Mouse (Mus musculus) small intestine, adult 2 months (tissue): Measurements from ENCODE around the gene Ncam1. TPM values are rescaled to one million over a fixed set of nuclear protein-coding genes. Genes with fewer than 3 reads are reported as not detected.

ENCODE experiments used
- H3K27ac ChIP-seq: fragments of 200-500 bp; 2 replicates; pipeline ENCODE4 v1.5.1; 2012; ENCODE audit warnings: low read depth, low read length, control low read depth, inconsistent platforms; ENCODE audit not compliant: insufficient read depth
- H3K27me3 ChIP-seq: fragments of 200-500 bp; 2 replicates; pipeline ENCODE4 v1.6.1; 2012; ENCODE audit warnings: mild to moderate bottlenecking, moderate library complexity, low read length, inconsistent platforms; ENCODE audit not compliant: control insufficient read depth, insufficient read depth
- H3K36me3 ChIP-seq: fragments of 200-500 bp; 2 replicates; pipeline ENCODE4 v1.6.1; 2012; ENCODE audit warnings: mild to moderate bottlenecking, low read length, control low read depth, inconsistent platforms; ENCODE audit not compliant: control insufficient read depth, insufficient read depth
- H3K4me1 ChIP-seq: fragments of 200-500 bp; 2 replicates; pipeline ENCODE4 v1.6.1; 2012; ENCODE audit warnings: low read length, inconsistent platforms, mixed read lengths; ENCODE audit not compliant: control insufficient read depth, insufficient read depth, insufficient read length
- H3K4me3 ChIP-seq: fragments of 200-500 bp; 2 replicates; pipeline ENCODE4 v1.5.1; 2012; ENCODE audit warnings: low read depth, mild to moderate bottlenecking, control low read depth, inconsistent platforms, low read length, moderate library complexity
- CTCF ChIP-seq: fragments of 200-500 bp; IDR thresholded peaks from 2 replicates; pipeline ENCODE4 v1.5.1; 2012; ENCODE audit warnings: low read depth, mild to moderate bottlenecking, control low read depth, inconsistent platforms, low read length, moderate library complexity, mixed read lengths; ENCODE audit not compliant: insufficient replicate concordance, insufficient read length; ENCODE audit errors: extremely low read depth
- POLR2A ChIP-seq: fragments of 200-500 bp; IDR thresholded peaks from 2 replicates; pipeline ENCODE4 v1.6.1; 2012; ENCODE audit warnings: low read depth, mild to moderate bottlenecking, control low read depth, inconsistent platforms, low read length, moderate library complexity
- WGBS: fragments of 180-500 bp; shearing (Covaris S2); methylation state at CpG from one replicate; pipeline ENCODE4 v1.1.7; 2018; 5-methylcytosine and 5-hydroxymethylcytosine counted together
- polyA plus RNA-seq: library from polyadenylated mRNA; depleted of rRNA; stranded (reverse); fragments of >200 nt; gene quantifications from 2 replicates; pipeline ENCODE4 v1.2.3, GENCODE M21; 2012

The Ncam1 gene
- polyA plus RNA-seq, 1 experiment, result 3.5 TPM

DNA sequence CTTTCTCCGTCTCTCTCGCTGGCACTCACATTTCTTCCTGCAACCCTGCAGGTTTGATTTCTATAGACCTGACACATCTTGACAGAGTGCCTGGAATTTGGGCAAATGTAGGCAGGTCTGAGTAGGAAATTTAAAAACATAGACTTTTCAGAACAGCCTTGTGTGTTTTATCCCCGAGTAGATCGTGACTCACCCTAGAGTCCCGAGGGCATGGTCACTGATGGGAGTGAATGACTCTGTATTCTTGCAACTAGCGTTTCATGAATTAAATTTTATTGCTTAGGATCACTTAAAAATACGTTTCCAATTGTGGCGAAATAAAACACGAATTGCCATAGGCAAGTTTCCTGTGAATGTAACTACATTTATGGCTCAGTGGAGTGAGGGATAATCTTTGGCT, 274.8 kb downstream of the Ncam1 start:
- Histone ChIP-seq H3K4me1 (no peaks in the 10 kb centered on the region), H3K27ac (no peak overlapping the region), H3K4me3 (no peak overlapping the region), H3K27me3 (no peaks in the 10 kb centered on the region), H3K36me3 (no peaks in the 10 kb centered on the region)
- TF ChIP-seq CTCF, result no peak
- TF ChIP-seq POLR2A, result no peak
- 79% methylated on average over 9 of the region's 9 CpGs for WGBS

DNA sequence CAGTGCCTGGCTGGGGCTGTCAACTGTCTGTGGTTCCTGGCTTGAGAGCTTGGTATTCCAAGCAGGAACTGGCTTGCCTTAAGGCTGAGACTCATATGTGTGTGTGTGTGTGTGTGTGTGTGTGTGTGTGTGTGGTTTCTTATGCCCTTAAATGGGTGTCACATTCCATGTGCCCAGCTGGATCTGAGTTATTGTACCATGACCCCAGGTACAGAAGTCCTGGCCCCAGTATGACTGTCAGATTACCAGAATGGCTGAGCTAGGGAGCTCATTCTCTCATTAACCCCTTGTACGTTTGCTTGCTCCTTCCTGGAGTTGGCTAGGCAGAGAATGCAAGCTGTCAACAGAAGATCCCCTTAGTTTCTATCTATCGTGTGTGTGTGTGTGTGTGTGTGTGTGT, 284.4 kb downstream of the Ncam1 start:
- H3K36me3 ChIP-seq, result no peaks in the 10 kb centered on the region
- WGBS, result 59% methylated on average over 2 of the region's 2 CpGs
- no peak overlapping the region for H3K27ac ChIP-seq
- H3K4me3 ChIP-seq, result no peak overlapping the region
- no peaks in the 10 kb centered on the region for H3K4me1 ChIP-seq
- no peaks in the 10 kb centered on the region for H3K27me3 ChIP-seq
- TF ChIP-seq POLR2A (no peak), CTCF (no peak)

DNA sequence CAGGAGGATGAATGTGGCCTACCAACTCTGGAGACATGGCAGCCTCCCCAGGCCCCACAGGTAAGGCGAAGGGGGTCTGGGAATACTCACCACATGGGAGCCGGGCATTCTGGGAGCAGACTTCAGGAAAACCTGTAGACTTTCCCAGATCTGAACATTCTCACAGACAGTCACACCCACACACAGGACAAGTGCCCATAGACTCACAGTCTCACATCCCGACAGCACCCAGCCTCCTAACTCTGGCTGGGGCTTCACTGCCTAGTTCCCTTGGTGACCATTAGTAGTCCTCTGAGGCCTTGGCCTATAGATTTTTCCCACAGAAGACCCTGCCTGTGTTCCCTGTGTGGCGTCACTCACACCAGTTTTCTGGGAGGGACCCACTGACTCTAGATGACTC, 288.1 kb downstream of the Ncam1 start:
- 90% methylated on average over 4 of the region's 4 CpGs for WGBS
- no peak for TF ChIP-seq CTCF
- TF ChIP-seq POLR2A, result no peak
- H3K4me1 ChIP-seq, result no peaks in the 10 kb centered on the region

DNA sequence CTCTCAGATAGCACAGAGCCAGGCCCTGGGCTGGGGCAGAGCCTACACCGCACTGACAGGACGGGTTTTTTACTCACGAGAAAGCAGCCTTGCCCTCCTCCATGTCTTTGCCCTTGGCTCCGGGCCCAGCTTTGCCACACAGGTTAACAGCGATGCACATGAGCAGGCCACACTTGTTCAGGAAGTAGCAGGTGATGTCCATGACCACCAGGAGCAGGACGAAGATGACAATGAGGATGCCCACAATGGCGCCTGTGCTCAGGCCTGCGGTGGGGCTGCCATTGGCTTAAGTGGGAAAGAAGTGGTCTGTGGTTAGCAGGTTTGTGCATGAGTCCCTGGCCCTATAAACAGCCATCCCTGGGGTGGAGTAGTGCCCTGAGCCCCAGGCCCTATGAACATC, 289.1 kb downstream of the Ncam1 start:
- WGBS, result 91% methylated on average over 8 of the region's 8 CpGs

More for the DNA sequence above, 288.1 kb downstream of the Ncam1 start:
- Histone ChIP-seq H3K27me3 (no peaks in the 10 kb centered on the region), H3K4me3 (no peak overlapping the region), H3K27ac (no peak overlapping the region), H3K36me3 (no peaks in the 10 kb centered on the region)

DNA sequence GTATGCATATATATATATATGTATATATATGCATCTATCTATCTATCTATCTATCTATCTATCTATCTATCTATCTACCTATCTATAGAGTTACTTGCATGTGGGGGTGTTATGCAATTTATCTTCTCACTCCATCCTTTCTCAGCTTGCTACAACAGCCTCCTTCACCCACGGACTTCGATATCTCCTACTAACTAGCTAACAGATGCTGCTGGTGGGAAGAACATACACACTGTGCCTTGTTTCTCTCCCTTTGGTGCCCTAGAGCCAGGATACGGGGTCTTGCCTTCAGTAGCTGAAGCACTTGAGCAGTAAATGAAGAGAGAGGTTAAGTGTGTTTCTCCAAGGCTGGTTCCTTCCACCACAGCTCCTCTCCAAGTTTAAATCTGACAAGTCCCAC, 289.6 kb downstream of the Ncam1 start:
- Histone ChIP-seq H3K4me1 (no peaks in the 10 kb centered on the region), H3K4me3 (no peak overlapping the region), H3K36me3 (no peaks in the 10 kb centered on the region), H3K27me3 (no peaks in the 10 kb centered on the region), H3K27ac (no peak overlapping the region)
- whole genome bisulfite sequencing, result 95% methylated on average over 3 of the region's 3 CpGs
- TF ChIP-seq POLR2A (no peak), CTCF (no peak)

More for the DNA sequence above, 289.1 kb downstream of the Ncam1 start:
- no peak for TF ChIP-seq CTCF
- TF ChIP-seq POLR2A, result no peak
- H3K4me1 ChIP-seq, result no peaks in the 10 kb centered on the region
- no peaks in the 10 kb centered on the region for H3K36me3 ChIP-seq
- no peak overlapping the region for H3K4me3 ChIP-seq
- no peak overlapping the region for H3K27ac ChIP-seq
- H3K27me3 ChIP-seq, result no peaks in the 10 kb centered on the region

DNA sequence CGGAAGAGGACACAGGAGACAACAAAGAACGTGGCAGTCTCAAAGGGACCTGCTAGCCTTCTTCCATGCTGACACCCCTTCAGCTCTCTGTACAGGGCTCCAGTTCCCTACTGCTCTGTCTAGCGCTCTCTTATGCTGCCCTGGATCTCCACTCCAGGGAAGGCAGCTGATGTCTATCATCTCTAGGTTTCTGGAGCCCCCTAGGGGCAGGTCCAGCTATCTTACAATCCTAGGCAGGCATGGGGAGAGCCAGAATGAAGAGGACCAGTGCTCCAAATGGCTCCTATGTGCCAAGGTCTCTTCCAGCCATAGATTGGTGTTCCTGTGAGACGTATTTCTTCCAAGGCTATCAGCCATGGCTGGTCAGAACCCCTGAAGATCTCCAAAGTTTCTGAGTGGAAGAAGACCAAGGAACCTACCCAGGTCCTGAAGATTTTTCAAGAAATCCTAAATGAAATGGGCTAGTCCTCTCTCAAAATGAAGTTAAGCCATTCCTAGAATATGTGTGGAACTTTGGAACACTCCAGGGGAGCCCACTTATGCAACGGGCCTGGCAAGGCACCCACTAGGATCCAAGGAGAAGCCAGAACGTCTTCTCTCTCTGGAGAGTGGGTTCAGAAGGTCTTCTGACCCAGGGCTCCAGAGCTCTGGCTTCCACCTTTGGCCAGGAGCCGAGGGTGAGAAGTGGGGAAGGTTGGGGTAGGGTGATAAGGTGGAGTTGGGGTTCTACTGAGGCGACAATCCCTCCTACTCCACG, 290.7 kb downstream of the Ncam1 start:
- H3K36me3 ChIP-seq, result no peaks in the 10 kb centered on the region
- no peaks in the 10 kb centered on the region for H3K27me3 ChIP-seq
- TF ChIP-seq CTCF (no peak), POLR2A (no peak)
- 74% methylated on average over 9 of the region's 9 CpGs for WGBS
- H3K4me3 ChIP-seq, result no peak overlapping the region
- no peak overlapping the region for H3K27ac ChIP-seq
- H3K4me1 ChIP-seq, result no peaks in the 10 kb centered on the region

DNA sequence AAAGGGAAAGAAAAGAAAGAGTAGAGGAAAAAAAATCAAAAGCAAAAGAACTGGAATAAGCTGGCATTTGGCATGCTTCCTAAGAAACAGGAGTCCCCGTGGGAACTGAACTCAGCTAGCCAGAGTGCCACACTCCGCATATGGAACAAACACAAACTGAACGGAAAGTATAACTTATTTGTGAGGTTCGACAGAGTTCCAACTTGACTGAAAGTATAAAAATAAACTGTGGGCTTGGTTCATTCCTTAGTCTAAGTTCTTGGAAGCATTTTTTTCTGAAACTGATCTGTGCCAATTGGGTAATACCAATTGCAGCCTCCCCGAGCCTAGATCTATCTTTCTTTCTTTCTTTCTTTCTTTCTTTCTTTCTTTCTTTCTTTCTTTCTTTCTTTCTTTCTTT, 294.1 kb downstream of the Ncam1 start:
- WGBS, result 63% methylated on average over 5 of the region's 5 CpGs
- TF ChIP-seq POLR2A (no peak), CTCF (no peak)

DNA sequence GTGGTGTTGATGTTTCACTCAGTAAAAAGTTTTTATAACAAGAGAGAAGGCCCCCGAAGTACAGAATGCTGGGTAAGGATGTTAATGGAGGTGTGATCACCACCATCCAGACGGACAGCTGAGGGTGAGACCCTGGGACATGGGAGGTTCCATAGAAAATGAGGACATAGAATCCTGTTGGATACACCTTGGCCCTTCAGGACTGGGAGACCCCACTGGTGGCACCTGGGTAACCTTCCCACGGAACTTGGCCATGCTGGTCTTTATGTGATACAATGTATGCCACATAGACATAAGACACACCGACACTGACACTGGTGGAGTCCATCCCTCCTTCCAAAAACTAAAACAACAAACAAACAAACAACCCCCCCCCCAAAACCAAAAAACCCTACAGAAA, 296.5 kb downstream of the Ncam1 start:
- no peaks in the 10 kb centered on the region for H3K36me3 ChIP-seq
- no peak overlapping the region for H3K4me3 ChIP-seq
- no peaks in the 10 kb centered on the region for H3K4me1 ChIP-seq
- 87% methylated on average over 4 of the region's 4 CpGs for WGBS
- no peaks in the 10 kb centered on the region for H3K27me3 ChIP-seq
- no peak overlapping the region for H3K27ac ChIP-seq
- TF ChIP-seq CTCF, result no peak

More for the DNA sequence above, 294.1 kb downstream of the Ncam1 start:
- Histone ChIP-seq H3K27me3 (no peaks in the 10 kb centered on the region), H3K27ac (no peak overlapping the region), H3K4me1 (no peaks in the 10 kb centered on the region), H3K4me3 (no peak overlapping the region), H3K36me3 (no peaks in the 10 kb centered on the region)
